1 mouse cellular context compared by ENCODE assay signal in genomic region chr8:83982449-83982848, GRCm38 (mm10).
TF ChIP-seq lines count a peak whose summit lies in the region.

No protein-coding gene starts in this region.

TF ChIP-seq in MEL, 35 proteins besides CTCF, POLR2A, EP300 and RAD21:
- TF ChIP-seq UBTF (IDR thresholded peaks at IDR 0.05; ENCODE audit: borderline replicate concordance, insufficient read depth, low read depth, low read length) (no peak), ZMIZ1 (IDR thresholded peaks at IDR 0.05; ENCODE audit: low read depth, low read length) (no peak), MAFK (IDR thresholded peaks at IDR 0.05; ENCODE audit: borderline replicate concordance, low read depth, low read length) (no peak), ETS1 (IDR thresholded peaks at IDR 0.05; ENCODE audit: low read depth, low read length) (peak; percentile 52; the same call in 1 of the 2 replicates), USF1 (IDR thresholded peaks at IDR 0.05; ENCODE audit: low read depth, low read length) (peak; percentile 76), RCOR1 (IDR thresholded peaks at IDR 0.05; ENCODE audit: low read depth, low read length) (0 out of 2 replicates have a peak, but pooled peaks have one; percentile 29), MEF2A (IDR thresholded peaks at IDR 0.05; ENCODE audit: extremely low read depth, insufficient replicate concordance, low read depth, low read length, poor library complexity, severe bottlenecking) (no peak), ZKSCAN1 (IDR thresholded peaks at IDR 0.05; ENCODE audit: low read depth, low read length) (no peak), JUND (IDR thresholded peaks at IDR 0.05; ENCODE audit: low read depth, low read length) (no peak), TBP (IDR thresholded peaks at IDR 0.05; ENCODE audit: low read depth, low read length) (no peak), SIN3A (IDR thresholded peaks at IDR 0.05; ENCODE audit: low read length) (peak; percentile 23; the same call in 1 of the 2 replicates), NRF1 (IDR thresholded peaks at IDR 0.05; ENCODE audit: insufficient read depth, low read depth, low read length, poor library complexity, severe bottlenecking) (no peak), ZNF384 (IDR thresholded peaks at IDR 0.05; ENCODE audit: low read depth, low read length) (no peak), USF2 (IDR thresholded peaks at IDR 0.05; ENCODE audit: borderline replicate concordance in 1 of 2, insufficient read depth in 1 of 2, low read depth in 1 of 2, low read length in 2 of 2) (no peak), TAL1 (IDR thresholded peaks at IDR 0.05; ENCODE audit: low read length) (no peak), GATA1 (IDR thresholded peaks at IDR 0.05; ENCODE audit: low read depth, low read length) (peak; percentile 57), ZC3H11A (IDR thresholded peaks at IDR 0.05; ENCODE audit: low read depth, low read length) (no peak), BHLHE40 (IDR thresholded peaks at IDR 0.05; ENCODE audit: borderline replicate concordance, low read depth, low read length) (0 out of 2 replicates have a peak, but pooled peaks have one; percentile 17), NELFE (IDR thresholded peaks at IDR 0.05; ENCODE audit: low read depth, low read length) (no peak), CHD2 (IDR thresholded peaks at IDR 0.05; ENCODE audit: low read length) (no peak), E2F4 (IDR thresholded peaks at IDR 0.05; ENCODE audit: borderline replicate concordance, low read depth, low read length) (no peak), POLR2AphosphoS5 (IDR thresholded peaks at IDR 0.05; ENCODE audit: borderline replicate concordance, low read depth, low read length) (no peak), MXI1 (IDR thresholded peaks at IDR 0.05; ENCODE audit: low read depth, low read length) (peak; percentile 61; the same call in 1 of the 2 replicates), GABPA (IDR thresholded peaks at IDR 0.05; ENCODE audit: low read depth, low read length) (no peak), MYC (IDR thresholded peaks at IDR 0.05; ENCODE audit: low read depth, low read length) (0 out of 2 replicates have a peak, but pooled peaks have one; percentile 48), MAX (IDR thresholded peaks at IDR 0.05; ENCODE audit: low read length) (peak; percentile 70)
